Mouse (Mus musculus): ENCODE data around the gene Slc4a4. TPM values are rescaled to one million over a fixed set of nuclear protein-coding genes. Genes with fewer than 3 reads are reported as not detected.
A peak's percentile ranks its signal among the peaks of the same experiment; 100 is the strongest.

The Slc4a4 gene
- polyA plus RNA-seq, 2 experiments: 2.7 to 2.8 TPM

DNA sequence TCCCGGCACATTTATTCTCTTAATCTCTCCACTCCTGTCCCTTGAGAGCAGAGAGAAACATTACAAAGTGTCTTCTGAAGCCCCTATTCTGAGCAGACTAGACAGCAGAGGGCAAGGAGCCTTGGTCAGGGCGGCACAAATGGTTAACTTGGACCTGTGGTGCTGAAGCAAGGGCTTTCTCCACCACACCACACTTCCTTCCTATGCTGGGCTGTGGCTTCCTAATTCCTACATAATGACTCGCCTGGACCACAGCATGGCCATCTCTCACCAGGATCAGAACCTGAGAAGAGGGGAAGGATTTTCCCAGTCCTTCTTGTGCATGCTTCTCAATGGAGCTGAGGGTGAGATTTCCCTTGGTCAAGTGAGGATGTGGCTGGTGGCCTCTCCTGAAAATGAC, 89.8 kb downstream of the Slc4a4 start:
- Histone ChIP-seq H3K4me1 (ENCODE audit: control insufficient read depth, insufficient read depth, low read length) (no peaks in the 10 kb centered on the region), H3K9me3 (ENCODE audit: control insufficient read depth, low read length) (no peaks in the 10 kb centered on the region), H3K4me2 (replicated peaks; ENCODE audit: low read depth, low read length, severe bottlenecking) (no peak overlapping the region), H3K27ac (replicated peaks; ENCODE audit: low read depth, low read length) (no peak overlapping the region), H3K9ac (ENCODE audit: low read depth, low read length, severe bottlenecking) (no peak overlapping the region), H3K4me3 (replicated peaks; ENCODE audit: low read length) (no peak overlapping the region), H3K36me3 (ENCODE audit: control insufficient read depth, insufficient read depth, low read length) (no peaks in the 10 kb centered on the region), H3K27me3 (ENCODE audit: control insufficient read depth, insufficient read depth, low read length) (no peaks in the 10 kb centered on the region)
- ATAC-seq (ENCODE audit: low FRiP score, low read depth) (no peak), DNase-seq (ENCODE audit: low spot score) (no peak)
- WGBS: 72% methylated on average over 3 of the region's 3 CpGs
- no peak for TF ChIP-seq POLR2A (IDR thresholded peaks at IDR 0.05; ENCODE audit: borderline replicate concordance, extremely low read depth, insufficient read depth, insufficient read length)

DNA sequence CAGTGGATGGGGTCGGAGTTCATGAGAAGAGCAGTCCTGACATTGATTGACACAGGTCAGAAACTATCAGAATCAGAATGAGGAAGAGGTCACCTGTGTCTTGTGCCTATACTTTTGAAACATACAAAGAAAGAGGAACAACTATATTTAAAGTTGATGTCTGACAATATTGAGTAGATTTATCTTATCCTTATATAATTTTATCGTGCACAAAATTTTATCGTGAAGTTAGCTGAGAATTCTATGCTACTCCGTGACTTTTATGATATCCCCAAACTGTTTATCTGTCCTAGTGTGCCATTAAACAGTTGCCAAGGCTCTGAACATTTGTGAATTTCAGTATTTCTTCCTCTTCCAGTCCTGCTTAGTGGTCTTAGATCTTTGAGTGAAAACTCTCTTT, 94.1 kb downstream of the Slc4a4 start:
- H3K9ac ChIP-seq (ENCODE audit: low read depth, low read length, severe bottlenecking): no peak overlapping the region
- TF ChIP-seq POLR2A (IDR thresholded peaks at IDR 0.05; ENCODE audit: borderline replicate concordance, extremely low read depth, insufficient read depth, insufficient read length): no peak
- H3K36me3 ChIP-seq (ENCODE audit: control insufficient read depth, insufficient read depth, low read length): no peaks in the 10 kb centered on the region
- no peak overlapping the region for H3K4me3 ChIP-seq (replicated peaks; ENCODE audit: low read length)
- H3K27ac ChIP-seq (replicated peaks; ENCODE audit: low read depth, low read length): no peak overlapping the region
- DNase-seq (ENCODE audit: low spot score) (no peak), ATAC-seq (ENCODE audit: low FRiP score, low read depth) (no peak)
- H3K4me2 ChIP-seq (replicated peaks; ENCODE audit: low read depth, low read length, severe bottlenecking): no peak overlapping the region
- no peaks in the 10 kb centered on the region for H3K4me1 ChIP-seq (ENCODE audit: control insufficient read depth, insufficient read depth, low read length)
- 86% methylated on average over 4 of the region's 4 CpGs for WGBS
- no peaks in the 10 kb centered on the region for H3K9me3 ChIP-seq (ENCODE audit: control insufficient read depth, low read length)
- H3K27me3 ChIP-seq (ENCODE audit: control insufficient read depth, insufficient read depth, low read length): no peaks in the 10 kb centered on the region

DNA sequence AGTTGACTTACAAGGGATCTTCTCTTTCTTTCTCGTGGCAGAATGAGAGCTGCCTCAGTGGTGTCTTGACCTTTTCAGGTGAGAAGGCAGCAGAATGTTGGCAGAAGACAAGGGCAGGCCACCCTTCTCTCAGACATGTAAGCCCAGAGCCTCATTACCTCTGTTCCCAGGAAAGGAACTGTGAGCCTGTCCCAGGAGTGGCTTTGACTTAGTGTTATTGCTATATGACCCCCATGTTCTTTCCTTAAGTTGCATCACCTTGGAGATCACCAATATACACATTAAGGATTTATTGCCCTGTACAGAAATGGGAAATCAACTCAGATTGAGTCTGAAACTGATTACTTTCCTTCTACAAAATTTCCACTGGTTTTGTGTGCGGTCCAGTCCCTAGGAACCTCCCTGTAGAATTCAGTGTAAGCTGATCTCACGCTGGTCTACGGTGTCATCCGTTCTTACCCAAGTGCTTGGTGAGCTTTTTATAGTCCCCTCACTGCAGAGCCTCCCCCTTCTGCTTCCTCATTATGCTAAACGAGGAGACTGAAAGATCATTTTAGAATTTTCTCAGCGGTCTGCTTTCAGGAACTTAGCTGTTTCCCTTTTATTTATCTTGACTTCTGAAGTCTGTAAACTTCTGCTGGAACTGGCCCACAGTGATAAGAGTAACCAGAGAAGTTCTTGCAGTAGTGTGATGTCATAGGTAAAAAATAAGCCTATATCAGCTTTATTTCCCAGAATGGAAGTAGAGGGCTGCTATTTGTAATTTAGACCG, 94.8 kb downstream of the Slc4a4 start:
- no peak for TF ChIP-seq POLR2A (IDR thresholded peaks at IDR 0.05; ENCODE audit: borderline replicate concordance, extremely low read depth, insufficient read depth, insufficient read length)
- H3K27me3 ChIP-seq (ENCODE audit: control insufficient read depth, insufficient read depth, low read length): no peaks in the 10 kb centered on the region
- no peaks in the 10 kb centered on the region for H3K9me3 ChIP-seq (ENCODE audit: control insufficient read depth, low read length)
- no peak overlapping the region for H3K27ac ChIP-seq (replicated peaks; ENCODE audit: low read depth, low read length)
- no peak overlapping the region for H3K4me2 ChIP-seq (replicated peaks; ENCODE audit: low read depth, low read length, severe bottlenecking)
- H3K36me3 ChIP-seq (ENCODE audit: control insufficient read depth, insufficient read depth, low read length): no peaks in the 10 kb centered on the region
- no peak overlapping the region for H3K4me3 ChIP-seq (replicated peaks; ENCODE audit: low read length)
- no peak for DNase-seq (ENCODE audit: low spot score)
- ATAC-seq (ENCODE audit: low FRiP score, low read depth): 0 out of 2 replicates have a peak, but pooled peaks have one; percentile 55
- 32% methylated on average over 8 of the region's 8 CpGs for WGBS
- H3K4me1 ChIP-seq (ENCODE audit: control insufficient read depth, insufficient read depth, low read length): no peaks in the 10 kb centered on the region
- H3K9ac ChIP-seq (ENCODE audit: low read depth, low read length, severe bottlenecking): no peak overlapping the region

DNA sequence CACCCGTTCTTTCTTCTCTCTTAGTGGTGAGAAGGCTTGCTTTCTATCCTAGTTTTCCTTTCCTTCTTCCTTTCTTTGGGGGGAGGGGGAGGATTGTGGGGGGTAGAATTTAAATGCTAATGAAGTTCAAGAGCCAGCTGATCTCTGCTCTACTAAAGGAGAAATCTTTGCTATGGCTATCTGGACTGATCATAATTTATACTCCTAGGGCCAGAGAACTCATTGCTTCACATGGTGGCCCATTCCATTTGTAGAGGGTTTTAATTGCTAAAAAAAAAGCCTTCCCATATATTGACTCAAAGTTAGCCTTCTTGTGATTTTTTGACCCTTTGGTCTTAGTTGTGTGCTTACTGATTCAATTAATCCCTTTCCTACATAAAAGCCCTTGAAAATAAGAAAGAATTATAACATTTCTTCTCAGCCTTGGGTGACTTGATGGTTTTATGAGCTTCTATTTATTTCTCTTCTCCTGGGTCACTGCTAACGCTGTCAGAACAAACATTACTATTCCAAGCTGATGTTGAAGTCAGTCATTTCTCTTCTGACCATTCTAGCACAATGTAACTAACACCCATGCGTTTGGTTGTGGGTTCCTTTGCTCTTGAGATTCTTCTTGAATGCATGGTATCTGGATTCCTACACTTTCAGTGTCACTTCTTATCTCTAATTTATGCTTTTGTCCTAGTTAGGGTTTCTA, 95.6 kb downstream of the Slc4a4 start:
- DNase-seq (ENCODE audit: low spot score) (no peak), ATAC-seq (ENCODE audit: low FRiP score, low read depth) (no peak)
- H3K4me1 ChIP-seq (ENCODE audit: control insufficient read depth, insufficient read depth, low read length): no peaks in the 10 kb centered on the region
- H3K9me3 ChIP-seq (ENCODE audit: control insufficient read depth, low read length): no peaks in the 10 kb centered on the region
- H3K4me2 ChIP-seq (replicated peaks; ENCODE audit: low read depth, low read length, severe bottlenecking): no peak overlapping the region
- no peak overlapping the region for H3K4me3 ChIP-seq (replicated peaks; ENCODE audit: low read length)
- no peaks in the 10 kb centered on the region for H3K36me3 ChIP-seq (ENCODE audit: control insufficient read depth, insufficient read depth, low read length)
- WGBS: 60% methylated on average over 3 of the region's 3 CpGs
- TF ChIP-seq POLR2A (IDR thresholded peaks at IDR 0.05; ENCODE audit: borderline replicate concordance, extremely low read depth, insufficient read depth, insufficient read length): no peak
- H3K9ac ChIP-seq (ENCODE audit: low read depth, low read length, severe bottlenecking): no peak overlapping the region
- H3K27me3 ChIP-seq (ENCODE audit: control insufficient read depth, insufficient read depth, low read length): no peaks in the 10 kb centered on the region
- no peak overlapping the region for H3K27ac ChIP-seq (replicated peaks; ENCODE audit: low read depth, low read length)

DNA sequence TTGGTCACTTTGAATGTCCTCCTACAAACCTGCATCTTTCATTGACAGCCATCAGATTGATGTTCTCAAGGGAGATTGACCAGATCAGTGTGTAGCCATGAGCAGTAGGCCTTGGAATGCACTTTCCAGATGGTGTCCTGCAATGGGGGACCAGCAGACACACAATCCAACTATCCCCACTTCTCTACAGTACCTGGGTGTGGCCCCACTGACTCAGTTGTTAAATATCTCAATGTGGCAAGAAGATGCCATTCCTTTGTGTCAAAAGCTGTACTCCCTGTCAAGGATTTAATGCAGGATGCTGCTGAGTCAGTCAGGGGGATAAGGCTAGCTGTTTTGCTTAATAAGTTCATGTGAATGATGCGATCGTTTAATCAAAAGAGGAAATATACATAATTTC, 96.6 kb downstream of the Slc4a4 start:
- Histone ChIP-seq H3K4me1 (ENCODE audit: control insufficient read depth, insufficient read depth, low read length) (no peaks in the 10 kb centered on the region), H3K9me3 (ENCODE audit: control insufficient read depth, low read length) (no peaks in the 10 kb centered on the region), H3K27me3 (ENCODE audit: control insufficient read depth, insufficient read depth, low read length) (no peaks in the 10 kb centered on the region), H3K27ac (replicated peaks; ENCODE audit: low read depth, low read length) (no peak overlapping the region), H3K9ac (ENCODE audit: low read depth, low read length, severe bottlenecking) (no peak overlapping the region), H3K4me3 (replicated peaks; ENCODE audit: low read length) (no peak overlapping the region), H3K4me2 (replicated peaks; ENCODE audit: low read depth, low read length, severe bottlenecking) (no peak overlapping the region), H3K36me3 (ENCODE audit: control insufficient read depth, insufficient read depth, low read length) (no peaks in the 10 kb centered on the region)
- ATAC-seq (ENCODE audit: low FRiP score, low read depth) (no peak), DNase-seq (ENCODE audit: low spot score) (no peak)
- TF ChIP-seq POLR2A (IDR thresholded peaks at IDR 0.05; ENCODE audit: borderline replicate concordance, extremely low read depth, insufficient read depth, insufficient read length): no peak
- WGBS: 94% methylated on average over 2 of the region's 2 CpGs
